Mouse (Mus musculus) thymus, adult 2 months (tissue): Measurements from ENCODE around the gene Kirrel3. TPM values are rescaled to one million over a fixed set of nuclear protein-coding genes. Genes with fewer than 3 reads are reported as not detected.

Source experiments
- DNase-seq: peaks from one replicate; pipeline ENCODE4 v3.0.0; 2021
- H3K27ac ChIP-seq: fragments of 200-500 bp; 2 replicates; pipeline ENCODE4 v1.5.1; 2012; ENCODE audit warnings: low read length, control low read depth; ENCODE audit not compliant: control insufficient read depth, insufficient read depth
- H3K27me3 ChIP-seq: fragments of 200-500 bp; 2 replicates; pipeline ENCODE4 v1.6.1; 2012; ENCODE audit warnings: mild to moderate bottlenecking, low read length, moderate library complexity, mixed read lengths; ENCODE audit not compliant: control insufficient read depth, insufficient read depth
- H3K36me3 ChIP-seq: fragments of 200-500 bp; 2 replicates; pipeline ENCODE4 v1.6.1; 2012; ENCODE audit warnings: mild to moderate bottlenecking, low read length, moderate library complexity; ENCODE audit not compliant: control insufficient read depth, insufficient read depth
- H3K4me1 ChIP-seq: fragments of 200-500 bp; replicated peaks from 2 replicates; pipeline ENCODE4 v1.6.1; 2012; ENCODE audit warnings: low read length; ENCODE audit not compliant: control insufficient read depth, insufficient read depth
- H3K4me3 ChIP-seq: fragments of 200-500 bp; 2 replicates; pipeline ENCODE4 v1.5.1; 2012; ENCODE audit warnings: mild to moderate bottlenecking, low read length, control low read depth, moderate library complexity; ENCODE audit not compliant: control insufficient read depth, insufficient read depth
- CTCF ChIP-seq: fragments of 200-500 bp; IDR thresholded peaks from 2 replicates; pipeline ENCODE4 v1.5.1; 2012; ENCODE audit warnings: mild to moderate bottlenecking, control low read depth, low read length, moderate library complexity, borderline replicate concordance; ENCODE audit not compliant: control insufficient read depth, poor library complexity, insufficient read depth; ENCODE audit errors: extremely low read depth
- POLR2A ChIP-seq: fragments of 200-500 bp; IDR thresholded peaks from 2 replicates; pipeline ENCODE4 v1.6.1; 2012; ENCODE audit warnings: mild to moderate bottlenecking, low read length, control low read depth, moderate library complexity; ENCODE audit not compliant: control insufficient read depth, poor library complexity, insufficient read depth; ENCODE audit errors: extremely low read depth
- WGBS: fragments of 180-500 bp; shearing (Covaris S2); methylation state at CpG from one replicate; pipeline ENCODE4 v1.1.7; 2018; 5-methylcytosine and 5-hydroxymethylcytosine counted together
- polyA plus RNA-seq: library from polyadenylated mRNA; depleted of rRNA; stranded (reverse); fragments of >200 nt; gene quantifications from 2 replicates; pipeline ENCODE4 v1.2.3, GENCODE M21; 2012

The Kirrel3 gene
- polyA plus RNA-seq, 1 experiment: 1.2 TPM

DNA sequence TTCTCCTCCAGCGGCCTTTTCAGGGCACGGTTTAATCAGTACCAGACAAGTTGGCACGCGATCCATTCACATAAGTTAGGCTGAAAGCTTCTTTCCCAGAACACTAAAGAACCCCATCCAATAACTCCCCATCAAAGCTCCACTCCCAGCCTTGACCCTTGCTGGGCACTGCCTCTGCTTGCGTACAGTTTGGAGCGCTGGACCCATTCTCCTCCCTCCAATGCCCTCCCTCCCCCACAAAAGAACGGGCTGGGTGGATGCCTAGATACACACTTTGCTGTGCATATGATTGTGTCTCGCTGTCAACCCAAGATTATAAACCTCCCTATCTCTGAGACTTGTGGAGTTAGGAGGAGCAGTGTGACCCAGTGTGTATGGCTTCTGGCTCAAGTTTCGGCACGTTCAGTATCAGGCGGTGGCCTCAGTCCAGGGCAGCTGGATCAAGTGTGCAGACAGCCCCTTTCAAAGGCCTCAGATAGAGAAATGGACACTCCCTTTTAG lies 559.4 kb downstream of the Kirrel3 start:
- H3K27me3 ChIP-seq: no peaks in the 10 kb centered on the region
- DNase-seq: no peak
- peaks cover 7% of the 10 kb centered on the region; the same call in 1 of the 2 replicates for H3K36me3 ChIP-seq
- no peak overlapping the region for H3K27ac ChIP-seq
- WGBS: 97% methylated on average over 11 of the region's 11 CpGs
- no peaks in the 10 kb centered on the region for H3K4me1 ChIP-seq
- H3K4me3 ChIP-seq: no peak overlapping the region
- TF ChIP-seq CTCF (no peak), POLR2A (no peak)

DNA sequence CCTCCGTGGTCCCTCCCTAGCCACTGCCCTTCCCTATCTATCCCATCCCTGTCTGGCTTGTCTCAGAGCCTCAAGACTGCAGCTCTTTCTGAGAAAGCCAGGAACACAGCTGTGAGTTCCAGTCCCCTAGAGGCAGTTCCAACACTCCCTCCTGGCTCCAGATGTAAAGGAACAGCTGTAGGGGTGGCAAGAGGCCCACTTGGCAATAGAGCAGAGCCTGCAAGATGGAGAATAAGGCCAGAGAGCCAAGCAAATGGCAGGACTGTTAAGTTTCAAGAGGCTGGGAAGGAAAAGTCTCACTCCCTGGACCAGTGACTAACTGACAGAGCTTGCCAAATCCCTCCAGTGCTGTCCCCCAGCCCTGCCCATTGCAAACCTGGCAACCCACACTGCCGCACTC lies 560.1 kb downstream of the Kirrel3 start:
- no peak overlapping the region for H3K4me3 ChIP-seq
- no peaks in the 10 kb centered on the region for H3K4me1 ChIP-seq
- H3K36me3 ChIP-seq: peaks cover 7% of the 10 kb centered on the region; the same call in 1 of the 2 replicates
- H3K27me3 ChIP-seq: no peaks in the 10 kb centered on the region
- no peak for DNase-seq
- 90% methylated on average over 2 of the region's 2 CpGs for WGBS
- H3K27ac ChIP-seq: no peak overlapping the region
- TF ChIP-seq POLR2A: no peak
- no peak for TF ChIP-seq CTCF

DNA sequence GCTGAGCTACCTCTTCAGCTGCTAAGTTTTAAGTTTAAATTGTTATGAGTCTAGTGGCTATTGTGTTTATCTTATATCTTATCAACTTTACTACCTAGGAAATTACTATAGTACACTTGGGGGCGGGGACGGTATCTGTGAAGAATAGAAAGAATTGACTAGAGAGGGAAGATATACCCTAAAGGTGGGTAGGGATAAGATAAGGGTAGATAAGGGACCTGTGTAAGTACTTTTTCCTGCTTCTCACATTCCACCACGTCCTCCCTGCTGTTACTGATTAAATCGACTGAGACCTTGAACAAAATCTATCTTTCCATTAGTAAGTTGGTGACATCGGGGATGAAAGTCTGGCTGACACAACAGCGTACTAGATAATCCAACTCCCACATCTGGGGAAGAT lies 562.8 kb downstream of the Kirrel3 start:
- no peak for DNase-seq
- Histone ChIP-seq H3K4me1 (no peaks in the 10 kb centered on the region), H3K27me3 (no peaks in the 10 kb centered on the region), H3K4me3 (no peak overlapping the region), H3K27ac (no peak overlapping the region), H3K36me3 (peaks cover 7% of the 10 kb centered on the region; the same call in 1 of the 2 replicates)
- TF ChIP-seq CTCF: no peak
- no peak for TF ChIP-seq POLR2A
- 95% methylated on average over 6 of the region's 6 CpGs for WGBS

DNA sequence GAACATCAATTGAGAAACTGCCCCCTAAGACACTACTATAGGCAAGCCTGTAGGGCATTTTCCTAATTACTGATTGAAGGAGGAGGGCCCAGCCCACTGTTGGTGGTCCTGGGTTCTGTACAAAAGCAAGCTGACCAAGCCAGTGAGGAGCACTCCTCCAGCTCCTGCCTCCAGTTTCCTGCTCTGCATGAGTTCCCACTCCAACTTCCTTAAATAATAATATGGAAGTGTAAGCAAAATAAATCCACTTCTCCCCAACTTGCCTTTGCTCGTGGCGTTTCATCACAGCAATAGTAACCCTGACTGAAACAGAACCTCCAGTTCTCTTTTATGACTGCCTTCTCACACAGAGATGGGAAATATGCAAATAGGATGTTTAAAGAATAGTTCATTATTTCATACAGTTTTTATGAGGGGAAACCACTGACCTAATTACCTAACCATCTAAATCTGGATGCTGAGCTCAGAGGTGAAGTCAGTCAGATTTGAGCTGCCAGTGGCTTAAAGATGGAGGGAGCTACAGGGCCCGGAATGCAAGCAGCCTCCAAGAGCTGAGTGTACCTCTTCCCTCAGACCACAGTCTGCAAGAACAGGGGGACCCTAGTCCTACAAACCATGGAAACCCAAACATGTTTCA lies 564.3 kb downstream of the Kirrel3 start:
- Histone ChIP-seq H3K27me3 (no peaks in the 10 kb centered on the region), H3K4me1 (no peaks in the 10 kb centered on the region), H3K27ac (no peak overlapping the region), H3K4me3 (no peak overlapping the region), H3K36me3 (peaks cover 7% of the 10 kb centered on the region; the same call in 1 of the 2 replicates)
- WGBS: 95% methylated on average over 3 of the region's 3 CpGs
- no peak for TF ChIP-seq POLR2A
- no peak for TF ChIP-seq CTCF
- no peak for DNase-seq

DNA sequence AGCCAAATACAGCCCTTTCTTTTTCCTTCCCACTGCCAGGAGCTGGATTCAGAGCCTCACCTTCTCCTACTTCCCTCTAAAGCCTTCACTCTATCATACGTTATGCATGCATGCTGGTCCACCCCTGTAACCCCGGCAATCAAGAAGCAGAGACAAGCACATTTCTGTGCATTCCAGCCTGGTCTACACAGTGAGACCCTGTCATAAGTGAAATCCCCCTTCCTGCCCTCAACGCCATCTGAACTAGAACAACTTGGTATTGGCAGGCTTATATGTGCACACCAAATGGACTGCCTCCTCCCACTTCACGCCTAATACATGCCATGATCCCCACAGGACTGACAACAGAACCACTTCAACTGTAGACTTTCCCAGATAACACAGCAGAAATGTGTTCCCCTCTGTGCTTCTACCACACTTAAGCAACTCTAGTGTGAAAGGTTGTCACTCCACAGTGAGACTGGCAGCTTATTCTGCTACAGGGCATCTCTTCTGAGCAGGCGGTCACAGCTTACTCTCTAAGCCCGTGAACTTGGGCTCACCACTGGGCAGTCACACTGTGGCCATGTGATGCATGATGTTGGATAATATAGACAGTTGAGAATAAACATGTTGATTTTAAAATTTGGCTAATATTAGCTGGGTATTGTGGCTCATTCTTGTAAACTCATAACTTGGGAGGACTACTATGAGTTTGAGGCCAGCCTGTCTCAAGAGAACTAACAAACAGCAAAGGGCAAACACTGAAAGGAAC lies 565.2 kb downstream of the Kirrel3 start:
- DNase-seq: no peak

DNA sequence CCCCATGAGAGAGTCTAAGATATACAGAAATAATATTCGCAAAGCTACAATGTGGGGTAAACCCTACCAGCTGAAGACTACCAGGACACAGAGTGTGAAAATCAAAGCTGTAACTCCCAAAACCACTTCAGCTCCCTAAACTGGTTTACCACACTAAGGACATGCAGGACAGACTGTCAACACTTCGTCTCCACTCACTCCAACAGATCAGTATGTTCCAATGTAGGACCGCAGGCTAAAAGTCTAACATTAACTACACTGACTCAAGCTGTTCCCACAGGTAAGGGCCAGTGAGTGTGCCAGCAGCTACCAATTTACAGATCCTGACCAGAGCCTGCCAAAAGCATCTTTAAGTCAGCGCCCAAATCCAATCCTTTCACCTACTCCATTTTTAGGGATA lies 566.0 kb downstream of the Kirrel3 start:
- WGBS: 97% methylated on average over 4 of the region's 4 CpGs
- no peak for TF ChIP-seq CTCF
- no peak for TF ChIP-seq POLR2A
- no peak for DNase-seq
- Histone ChIP-seq H3K4me1 (no peaks in the 10 kb centered on the region), H3K27ac (no peak overlapping the region), H3K4me3 (no peak overlapping the region), H3K27me3 (no peaks in the 10 kb centered on the region), H3K36me3 (peaks cover 7% of the 10 kb centered on the region; the same call in 1 of the 2 replicates)

More for the DNA sequence above, 565.2 kb downstream of the Kirrel3 start:
- Histone ChIP-seq H3K4me1 (no peaks in the 10 kb centered on the region), H3K4me3 (no peak overlapping the region), H3K27me3 (no peaks in the 10 kb centered on the region), H3K36me3 (peaks cover 7% of the 10 kb centered on the region; the same call in 1 of the 2 replicates), H3K27ac (no peak overlapping the region)
- TF ChIP-seq POLR2A (no peak), CTCF (no peak)
- WGBS: over 99% methylated on average over 6 of the region's 6 CpGs

DNA sequence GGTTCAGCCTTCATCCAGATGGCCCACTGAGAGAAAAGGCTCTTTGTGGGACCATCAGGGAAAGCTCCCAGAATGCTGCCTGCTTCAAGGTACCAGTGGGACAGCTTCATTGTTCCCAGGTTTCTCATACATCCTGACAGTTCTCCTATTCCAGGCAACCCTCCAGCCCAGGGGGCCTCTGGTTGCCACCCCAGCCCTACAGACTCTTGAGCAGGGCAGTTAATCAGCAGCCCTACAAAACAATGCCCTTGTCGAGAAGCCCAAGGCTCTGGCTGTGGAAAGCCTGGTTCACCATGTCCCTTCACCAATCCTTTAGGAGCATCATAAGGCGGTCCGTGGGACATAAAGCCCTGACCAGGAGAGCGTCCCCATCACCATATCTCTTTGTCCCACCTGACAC lies 567.0 kb downstream of the Kirrel3 start:
- TF ChIP-seq CTCF: no peak
- TF ChIP-seq POLR2A: no peak
- H3K4me3 ChIP-seq: no peak overlapping the region
- peaks cover 2% of the 10 kb centered on the region; the same call in 1 of the 2 replicates for H3K36me3 ChIP-seq
- H3K27ac ChIP-seq: no peak overlapping the region
- DNase-seq: no peak
- no peaks in the 10 kb centered on the region for H3K27me3 ChIP-seq
- H3K4me1 ChIP-seq: no peaks in the 10 kb centered on the region
- WGBS: 99% methylated on average over 4 of the region's 4 CpGs
